Mouse (Mus musculus) ovary, adult 10 weeks (tissue): ENCODE measurements around the gene Cog3. TPM values are rescaled to one million over a fixed set of nuclear protein-coding genes. Genes with fewer than 3 reads are reported as not detected.

Source experiments
- polyA plus RNA-seq: library from polyadenylated mRNA; stranded (reverse); fragments of 350-450 nt; fragmentation: Illumina TruSeq; extraction: RNeasy Lipid Tissue Mini Kit (QIAGEN cat#74804); gene quantifications from one replicate; pipeline ENCODE4 v1.2.3, GENCODE M21; 2014

The Cog3 gene
- polyA plus RNA-seq: 29.0 TPM

DNA sequence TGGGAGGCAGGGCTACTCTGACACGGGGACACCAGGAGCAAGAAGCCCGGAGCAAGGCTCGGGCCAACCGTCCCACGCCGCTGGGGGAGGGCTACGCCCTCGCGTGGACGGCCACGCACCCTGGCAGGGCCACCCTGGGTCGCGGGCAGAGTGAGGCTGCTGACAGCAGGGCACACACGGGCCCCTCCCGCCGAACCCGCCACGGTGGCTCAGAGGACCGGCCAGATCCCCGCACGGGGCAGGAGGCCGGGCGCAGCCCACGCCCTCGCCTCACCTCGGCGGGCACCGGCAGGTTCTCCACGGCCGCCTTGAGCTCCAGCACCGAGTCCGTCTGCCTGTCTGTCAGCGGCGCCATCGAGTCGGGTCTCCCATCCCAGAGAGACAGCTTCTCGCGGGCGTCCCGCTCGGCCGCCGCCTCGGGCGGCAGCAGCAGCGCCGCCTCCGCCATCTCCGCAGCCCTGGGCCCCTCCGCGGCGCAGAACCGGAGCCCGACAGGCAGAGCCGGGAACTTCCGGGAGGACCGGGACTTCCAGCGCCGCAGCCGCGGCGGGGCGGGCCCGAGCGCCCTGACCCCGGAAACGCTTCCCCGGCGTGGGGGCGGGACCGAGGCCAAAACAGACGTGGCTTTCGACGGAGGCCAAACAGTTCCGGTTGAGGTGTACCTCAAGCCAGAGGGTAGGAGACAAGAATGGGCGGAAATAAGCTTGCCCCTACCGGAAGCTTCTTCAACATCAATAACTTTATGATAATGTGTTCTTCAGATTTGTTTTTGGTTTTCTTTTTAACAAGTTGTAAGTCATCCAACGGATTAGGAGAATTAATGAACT lies at the start of gene Cog3:
Cog3 (minus strand) TSS at position 527 of the 827 bp plus-strand sequence.

DNA sequence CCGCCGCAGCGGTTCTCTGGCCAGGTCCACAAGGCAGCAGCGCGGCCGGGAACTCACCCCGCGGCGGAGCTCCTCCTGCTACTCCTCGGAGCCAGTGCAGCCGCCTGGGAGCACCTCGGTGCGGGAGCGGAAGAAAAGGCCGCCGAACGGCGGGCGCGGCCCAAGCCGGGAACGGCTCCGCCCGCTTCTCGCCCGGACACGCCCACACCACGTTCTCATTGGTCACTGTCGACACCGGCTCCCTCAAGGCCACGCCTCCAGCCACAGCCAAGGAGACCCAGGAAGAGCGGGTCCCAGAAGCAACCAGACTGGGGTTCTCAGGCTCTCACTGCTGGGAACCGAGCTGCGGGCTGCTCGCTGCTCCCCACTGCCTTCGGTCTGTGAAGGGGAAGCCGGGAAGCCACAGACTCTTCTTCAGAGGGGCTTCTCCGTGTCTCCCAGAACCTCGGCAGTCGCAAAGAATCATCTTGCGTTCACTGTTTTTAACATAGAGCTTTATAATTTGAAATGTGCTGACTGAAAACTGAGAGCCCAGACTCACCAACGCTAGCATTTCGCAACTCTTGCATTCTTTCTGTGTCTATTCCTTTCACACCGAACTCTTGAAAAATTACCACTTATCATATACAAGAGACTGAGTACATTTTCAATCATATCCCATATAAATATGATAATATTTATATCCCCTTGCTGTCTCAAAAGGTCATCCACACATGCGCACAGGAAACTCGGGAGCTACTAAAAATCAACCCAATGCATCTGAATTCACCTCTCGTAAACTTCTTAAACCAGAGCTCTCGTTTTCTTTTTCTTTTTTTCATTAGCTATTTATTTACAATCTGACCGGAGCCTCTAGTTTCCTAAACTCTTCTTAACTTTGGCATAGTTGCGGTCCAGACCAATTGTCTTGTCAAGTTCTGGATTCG lies 32.8 kb upstream of the Cog3 start, which contains the start of gene Slc25a30:
Slc25a30 (minus strand) TSS at position 170 of the 926 bp plus-strand sequence.

Other genes with a start within 250 kb of the Cog3 start
- gene Spert, start 161.4 kb downstream of the Cog3 start, polyA plus RNA-seq: not detected
- not detected for gene Erich6b, start 112.3 kb downstream of the Cog3 start, polyA plus RNA-seq
- gene Slc25a30, start 32.5 kb upstream of the Cog3 start, polyA plus RNA-seq: 73.8 TPM
- gene Tpt1, start 90.6 kb upstream of the Cog3 start, polyA plus RNA-seq: 26,066 TPM
- 1.2 TPM for gene Kctd4, start 200.5 kb upstream of the Cog3 start, polyA plus RNA-seq